Mouse (Mus musculus) liver, embryonic 14.5 days (tissue): Measurements from ENCODE around the gene Xpo6.

Experiments
- CTCF ChIP-seq: IDR thresholded peaks from 2 replicates; pipeline ENCODE4 v1.5.1; 2016; ENCODE audit warnings: antibody characterized with exemption, low read depth, control low read depth
- EP300 ChIP-seq: IDR thresholded peaks from 2 replicates; pipeline ENCODE4 v1.6.1; 2016; ENCODE audit warnings: antibody characterized with exemption, low read depth

GRCm38 (mm10) chr7:126183583-126183982 is 16.7 kb downstream of the Xpo6 start:
- no peak for TF ChIP-seq CTCF
- TF ChIP-seq EP300, result peak; percentile 76
